Mouse (Mus musculus) forebrain, embryonic 11.5 days (tissue): ENCODE data around the gene Xxylt1. TPM values are rescaled to one million over a fixed set of nuclear protein-coding genes. Genes with fewer than 3 reads are reported as not detected.

Source experiments
- ATAC-seq: fragments of 200-750 bp; cut with Nextera tagmentation; replicated peaks from 2 replicates; pipeline ENCODE4 v1.8.0; 2017; ENCODE audit warnings: moderate TSS enrichment; ENCODE audit not compliant: low FRiP score
- DNase-seq: peaks from one replicate; pipeline ENCODE4 v3.0.0-alpha.2; 2017; ENCODE audit warnings: low spot score
- H3K27ac ChIP-seq: fragments of 300-500 bp; sonication (generic); 2 replicates; pipeline ENCODE4 v1.5.1; 2014; ENCODE audit warnings: low read depth, low read length
- H3K27me3 ChIP-seq: fragments of 300-500 bp; sonication (generic); 2 replicates; pipeline ENCODE4 v1.6.1; 2014; ENCODE audit warnings: mild to moderate bottlenecking, low read length, mixed read lengths; ENCODE audit not compliant: control insufficient read depth, insufficient read depth
- H3K36me3 ChIP-seq: fragments of 300-500 bp; sonication (generic); 2 replicates; pipeline ENCODE4 v1.6.1; 2014; ENCODE audit warnings: mild to moderate bottlenecking, low read length, moderate library complexity, mixed read lengths; ENCODE audit not compliant: control insufficient read depth, insufficient read depth
- H3K4me1 ChIP-seq: fragments of 300-500 bp; sonication (generic); replicated peaks from 2 replicates; pipeline ENCODE4 v1.6.1; 2014; ENCODE audit warnings: low read length, mixed read lengths; ENCODE audit not compliant: control insufficient read depth, insufficient read depth
- H3K4me2 ChIP-seq: fragments of 300-500 bp; sonication (generic); 2 replicates; pipeline ENCODE4 v1.6.1; 2014; ENCODE audit warnings: low read depth, mild to moderate bottlenecking, low read length, moderate library complexity, mixed read lengths; ENCODE audit not compliant: severe bottlenecking
- H3K4me3 ChIP-seq: fragments of 300-500 bp; sonication (generic); 2 replicates; pipeline ENCODE4 v1.5.1; 2014; ENCODE audit warnings: low read depth, low read length
- H3K9ac ChIP-seq: fragments of 300-500 bp; sonication (generic); 2 replicates; pipeline ENCODE4 v1.6.1; 2014; ENCODE audit warnings: low read length
- H3K9me3 ChIP-seq: fragments of 300-500 bp; sonication (generic); 2 replicates; pipeline ENCODE4 v1.6.1; 2016; ENCODE audit warnings: low read length, mixed read lengths; ENCODE audit not compliant: control insufficient read depth
- WGBS: fragments of 180-500 bp; shearing (Covaris S2); extraction: QIAGEN DNeasy Blood & Tissue Kit; methylation state at CpG from one replicate; pipeline ENCODE4 v1.1.7; 2014; 5-methylcytosine and 5-hydroxymethylcytosine counted together
- polyA plus RNA-seq: library from polyadenylated mRNA; unstranded; fragments of >200 nt; fragmentation: Nextera tagmentation; extraction: Ambion mirVana; gene quantifications from 2 replicates; pipeline ENCODE4 v1.2.1, GENCODE M21; 2014

Xxylt1 gene
- polyA plus RNA-seq, 1 experiment from 2014 or later: 14.7 TPM

DNA sequence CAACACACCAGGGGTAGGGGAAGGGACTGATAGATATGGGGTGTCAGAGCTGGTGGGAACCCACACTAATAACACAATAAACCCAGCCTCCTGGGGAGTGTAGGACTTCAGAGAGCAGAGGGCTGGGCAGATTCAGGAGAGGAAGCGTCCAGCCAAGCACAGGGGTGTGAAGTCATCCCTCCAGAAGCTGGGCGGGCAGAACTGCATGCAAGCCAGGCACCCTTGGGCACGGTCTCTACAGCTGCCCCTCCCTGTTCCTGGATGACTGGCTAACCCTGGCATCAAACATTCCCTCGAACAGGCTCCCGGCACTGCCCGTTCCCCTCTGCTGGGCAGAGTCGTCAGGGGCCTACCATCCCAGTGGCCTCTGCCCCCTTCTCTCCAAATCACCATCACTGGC, 13.0 kb downstream of the Xxylt1 start:
- H3K27ac ChIP-seq: no peak overlapping the region
- DNase-seq: no peak
- no peak overlapping the region for H3K4me2 ChIP-seq
- WGBS: 91% methylated on average over 7 of the region's 7 CpGs
- H3K36me3 ChIP-seq: no peaks in the 10 kb centered on the region
- no peak overlapping the region for H3K9ac ChIP-seq
- no peaks in the 10 kb centered on the region for H3K9me3 ChIP-seq
- no peaks in the 10 kb centered on the region for H3K27me3 ChIP-seq
- no peak overlapping the region for H3K4me3 ChIP-seq
- 0 out of 2 replicates have a peak, but pooled peaks cover 4% of the 10 kb centered on the region for H3K4me1 ChIP-seq
- no peak for ATAC-seq

DNA sequence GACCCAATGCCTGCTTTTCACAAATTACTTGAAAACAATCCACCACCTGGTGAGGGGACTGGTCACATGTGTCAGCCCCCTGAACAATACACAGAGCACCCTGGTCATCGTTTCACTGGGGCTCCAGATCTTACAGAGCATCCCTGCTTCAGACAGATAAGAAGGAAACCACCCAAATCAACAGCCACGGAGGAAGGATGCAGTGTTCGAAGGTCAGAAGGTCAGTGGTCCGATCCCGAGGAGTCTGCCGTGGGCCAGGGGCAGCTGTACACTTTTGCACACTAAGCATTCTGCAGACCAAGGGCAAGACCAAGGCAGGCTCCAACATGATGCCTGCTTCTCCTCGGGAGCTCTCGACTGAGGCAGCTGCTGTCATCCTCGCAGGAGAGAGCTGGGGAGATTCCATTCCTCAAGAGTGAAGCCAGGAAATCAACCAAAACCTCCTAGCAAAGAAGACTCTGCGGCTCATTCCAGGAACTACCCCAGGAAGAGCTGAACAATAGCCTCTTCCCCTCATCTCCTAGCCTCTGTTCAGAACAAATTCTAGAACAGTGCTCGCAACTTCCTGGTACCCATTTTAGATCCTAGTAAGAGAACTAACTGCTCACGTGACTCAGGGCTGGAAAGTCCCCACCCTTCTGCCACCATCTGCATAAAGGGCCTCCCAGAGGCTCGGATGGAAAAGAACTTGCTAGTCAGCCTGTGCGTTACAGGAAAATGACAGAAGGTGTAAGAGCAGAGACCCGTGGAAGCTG, 14.7 kb downstream of the Xxylt1 start:
- ATAC-seq (no peak), DNase-seq (no peak)
- H3K27me3 ChIP-seq: no peaks in the 10 kb centered on the region
- H3K9me3 ChIP-seq: no peaks in the 10 kb centered on the region
- H3K36me3 ChIP-seq: no peaks in the 10 kb centered on the region
- no peak overlapping the region for H3K9ac ChIP-seq
- no peak overlapping the region for H3K27ac ChIP-seq
- H3K4me3 ChIP-seq: no peak overlapping the region
- WGBS: 77% methylated on average over 15 of the region's 15 CpGs
- H3K4me2 ChIP-seq: no peak overlapping the region
- 0 out of 2 replicates have a peak, but pooled peaks cover 4% of the 10 kb centered on the region for H3K4me1 ChIP-seq

DNA sequence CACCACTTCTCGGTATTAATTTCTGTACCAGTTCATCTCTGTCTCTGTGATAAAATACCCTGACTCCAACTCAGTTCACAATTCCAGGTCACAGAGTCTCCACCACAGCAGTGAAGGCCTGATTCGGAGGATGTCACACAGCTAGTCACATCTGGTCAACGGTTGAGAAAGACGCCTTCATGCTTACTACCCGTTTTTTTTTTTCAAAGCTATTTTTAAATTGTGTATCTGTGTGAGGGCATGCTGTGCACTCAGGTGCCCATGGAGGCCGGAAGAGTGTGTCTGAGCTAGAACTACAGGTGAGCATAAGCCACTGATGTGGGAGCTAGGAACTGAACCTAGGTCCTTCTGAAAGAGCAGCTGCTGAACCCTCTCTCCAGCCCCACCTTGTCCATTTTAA, 16.4 kb downstream of the Xxylt1 start:
- H3K4me2 ChIP-seq: no peak overlapping the region
- no peaks in the 10 kb centered on the region for H3K27me3 ChIP-seq
- no peak for ATAC-seq
- WGBS: 93% methylated on average over 6 of the region's 6 CpGs
- H3K9ac ChIP-seq: no peak overlapping the region
- H3K27ac ChIP-seq: no peak overlapping the region
- no peaks in the 10 kb centered on the region for H3K4me1 ChIP-seq
- no peaks in the 10 kb centered on the region for H3K36me3 ChIP-seq
- H3K9me3 ChIP-seq: no peaks in the 10 kb centered on the region
- no peak overlapping the region for H3K4me3 ChIP-seq
- DNase-seq: no peak

DNA sequence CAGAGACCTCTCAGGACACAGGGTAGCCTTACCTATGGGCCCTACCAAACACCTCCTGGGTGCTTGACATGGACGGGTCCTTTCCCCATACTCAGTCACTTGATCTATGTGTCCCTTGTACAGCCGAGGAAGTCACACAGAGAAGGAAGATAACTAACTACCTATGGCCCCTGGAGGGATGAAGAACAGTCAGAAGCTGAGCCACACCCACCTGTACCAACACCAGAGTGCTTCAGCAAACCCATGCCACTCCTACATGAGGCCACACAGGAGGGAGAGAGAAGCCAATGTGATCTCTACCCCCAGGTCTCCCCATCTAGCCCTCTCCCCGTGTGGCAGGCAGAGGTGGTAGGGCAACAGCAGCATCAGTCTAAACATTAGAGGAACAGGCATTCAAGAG, 18.3 kb downstream of the Xxylt1 start:
- no peak overlapping the region for H3K4me3 ChIP-seq
- H3K4me1 ChIP-seq: no peaks in the 10 kb centered on the region
- H3K27me3 ChIP-seq: no peaks in the 10 kb centered on the region
- H3K9me3 ChIP-seq: no peaks in the 10 kb centered on the region
- no peak overlapping the region for H3K4me2 ChIP-seq
- no peak for ATAC-seq
- DNase-seq: no peak
- H3K9ac ChIP-seq: no peak overlapping the region
- H3K27ac ChIP-seq: no peak overlapping the region
- H3K36me3 ChIP-seq: no peaks in the 10 kb centered on the region
- WGBS: 89% methylated on average over 3 of the region's 3 CpGs

DNA sequence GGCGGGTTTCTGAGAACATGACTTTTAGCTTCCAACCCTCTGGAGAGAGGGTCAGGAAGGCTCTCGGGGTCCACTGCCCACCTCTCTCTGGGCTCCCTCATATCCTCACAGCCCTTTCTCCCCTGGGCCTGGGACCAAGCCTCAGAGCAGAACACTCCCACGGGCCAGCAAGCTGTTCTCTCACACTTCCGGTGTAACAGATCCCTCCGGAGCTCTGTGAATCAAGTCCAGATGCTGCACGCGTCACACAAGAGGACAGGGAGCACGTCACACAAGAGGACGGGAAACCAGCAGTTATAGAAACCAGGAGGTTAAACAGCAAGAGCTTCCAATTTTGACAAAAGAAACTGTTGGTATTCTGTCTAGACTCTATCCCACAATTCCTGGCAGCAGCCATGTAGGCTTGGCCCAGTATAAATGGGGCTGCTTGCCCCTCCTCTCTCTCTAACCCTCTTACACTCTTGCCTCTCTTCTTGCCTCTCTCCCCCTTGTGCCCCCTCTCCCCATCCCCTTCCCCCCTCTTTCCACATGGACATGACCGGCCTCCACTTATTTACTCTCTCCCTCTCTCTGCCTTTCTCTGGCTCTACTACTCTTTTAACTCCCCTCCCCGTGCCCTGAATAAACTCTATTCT, 19.9 kb downstream of the Xxylt1 start:
- Histone ChIP-seq H3K27me3 (no peaks in the 10 kb centered on the region), H3K9ac (no peak overlapping the region), H3K4me3 (no peak overlapping the region), H3K4me2 (no peak overlapping the region), H3K36me3 (no peaks in the 10 kb centered on the region), H3K27ac (no peak overlapping the region), H3K4me1 (no peaks in the 10 kb centered on the region), H3K9me3 (no peaks in the 10 kb centered on the region)
- WGBS: 87% methylated on average over 11 of the region's 11 CpGs
- ATAC-seq (no peak), DNase-seq (no peak)

DNA sequence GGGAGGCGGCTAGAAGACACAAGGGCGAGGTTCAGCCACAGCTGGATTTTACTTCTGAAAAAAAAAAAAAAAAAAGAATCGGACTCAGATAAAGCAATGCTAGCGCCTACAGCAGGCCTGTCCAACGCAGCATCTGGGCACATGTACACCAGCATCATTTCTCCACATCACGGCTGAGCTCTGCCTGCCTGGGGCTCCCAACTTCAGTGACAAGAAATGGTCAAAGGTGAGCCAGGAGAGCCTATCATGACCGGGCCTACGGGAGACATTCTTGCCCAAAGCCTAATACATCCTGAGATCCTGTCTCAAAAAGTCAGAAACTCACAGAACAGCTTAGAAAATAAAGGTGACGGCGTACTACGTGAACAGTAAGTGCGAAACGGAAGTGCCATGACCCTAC, 20.5 kb downstream of the Xxylt1 start:
- Histone ChIP-seq H3K9ac (no peak overlapping the region), H3K4me2 (no peak overlapping the region), H3K36me3 (no peaks in the 10 kb centered on the region), H3K9me3 (no peaks in the 10 kb centered on the region), H3K4me3 (no peak overlapping the region), H3K4me1 (no peaks in the 10 kb centered on the region), H3K27ac (no peak overlapping the region), H3K27me3 (no peaks in the 10 kb centered on the region)
- DNase-seq (no peak), ATAC-seq (no peak)
- 90% methylated on average over 13 of the region's 13 CpGs for WGBS

DNA sequence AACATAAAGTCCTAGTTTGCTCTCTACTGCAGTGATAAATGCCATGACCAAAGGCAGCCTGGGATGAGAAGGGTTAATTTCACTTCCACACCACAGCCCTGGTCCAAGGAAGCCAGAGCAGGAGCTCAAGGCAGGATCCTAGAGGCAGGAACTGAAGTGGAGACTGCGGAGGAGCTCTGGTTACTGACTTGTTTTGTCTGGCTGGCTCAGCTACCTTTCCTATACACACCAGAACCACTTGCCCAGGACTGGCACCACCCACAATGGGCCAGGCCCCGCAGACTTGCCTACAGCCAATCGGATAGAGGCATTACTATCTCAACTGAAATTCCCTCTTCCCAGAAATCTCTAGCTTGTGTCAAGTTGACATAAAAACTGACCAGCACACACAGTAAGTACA, 21.0 kb downstream of the Xxylt1 start:
- DNase-seq (no peak), ATAC-seq (no peak)
- H3K9ac ChIP-seq: no peak overlapping the region
- H3K27me3 ChIP-seq: no peaks in the 10 kb centered on the region
- WGBS: 87% methylated on average over 3 of the region's 3 CpGs
- no peak overlapping the region for H3K4me3 ChIP-seq
- H3K4me1 ChIP-seq: no peaks in the 10 kb centered on the region
- H3K27ac ChIP-seq: no peak overlapping the region
- no peaks in the 10 kb centered on the region for H3K9me3 ChIP-seq
- H3K36me3 ChIP-seq: no peaks in the 10 kb centered on the region
- H3K4me2 ChIP-seq: no peak overlapping the region

DNA sequence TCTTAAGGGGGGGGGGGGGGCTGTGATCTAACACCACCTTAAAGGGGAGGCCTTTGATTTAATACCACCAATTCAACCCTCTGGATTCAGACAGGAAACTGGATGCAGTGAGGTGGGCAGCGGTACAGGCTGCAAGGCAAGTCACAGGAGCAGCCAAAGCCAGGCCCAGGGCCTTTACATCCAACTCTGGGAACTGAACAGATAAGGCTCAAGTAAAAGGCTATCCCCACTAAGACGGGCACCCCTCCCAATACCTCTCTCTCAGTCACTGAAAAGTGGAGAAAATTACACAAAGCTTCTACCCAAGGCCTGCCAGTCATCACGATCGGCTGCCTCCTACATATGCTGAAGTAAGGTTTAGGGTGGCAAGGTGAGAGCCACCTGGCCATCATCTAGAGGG, 21.5 kb downstream of the Xxylt1 start:
- Histone ChIP-seq H3K9ac (no peak overlapping the region), H3K4me1 (no peaks in the 10 kb centered on the region), H3K27ac (no peak overlapping the region), H3K4me3 (no peak overlapping the region), H3K27me3 (no peaks in the 10 kb centered on the region), H3K4me2 (no peak overlapping the region), H3K9me3 (no peaks in the 10 kb centered on the region), H3K36me3 (no peaks in the 10 kb centered on the region)
- ATAC-seq: no peak
- 81% methylated on average over 4 of the region's 4 CpGs for WGBS
- DNase-seq: no peak

DNA sequence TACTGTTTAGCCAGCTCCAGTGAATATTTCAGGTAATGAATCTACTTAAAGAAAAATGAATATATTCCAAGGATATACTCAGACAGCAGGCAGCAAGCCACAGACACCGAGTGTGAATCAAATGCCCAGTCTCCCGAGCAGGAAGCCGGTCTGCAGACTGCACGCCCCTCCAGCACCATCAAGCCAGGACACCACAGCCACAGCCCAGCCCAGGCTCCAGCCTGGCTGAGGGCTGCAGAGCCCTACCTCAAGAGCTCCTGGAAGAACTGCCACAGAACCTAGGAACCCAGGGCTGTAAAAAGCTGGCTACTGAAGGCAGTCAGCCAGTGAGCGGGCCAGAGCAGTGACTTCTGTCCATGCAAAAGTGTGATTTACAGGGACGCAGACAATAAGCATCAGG, 28.4 kb downstream of the Xxylt1 start:
- H3K27ac ChIP-seq: no peak overlapping the region
- H3K27me3 ChIP-seq: no peaks in the 10 kb centered on the region
- no peaks in the 10 kb centered on the region for H3K4me1 ChIP-seq
- 88% methylated on average over 6 of the region's 6 CpGs for WGBS
- no peaks in the 10 kb centered on the region for H3K9me3 ChIP-seq
- ATAC-seq (no peak), DNase-seq (no peak)
- no peak overlapping the region for H3K4me3 ChIP-seq
- H3K36me3 ChIP-seq: no peaks in the 10 kb centered on the region
- no peak overlapping the region for H3K9ac ChIP-seq
- no peak overlapping the region for H3K4me2 ChIP-seq
